Mouse (Mus musculus) NIH3T3 (cell line): ENCODE data around the gene Prg2.

Source experiments
- DNase-seq: peaks from one replicate; pipeline ENCODE4 v3.0.0-alpha.2; 2012; ENCODE audit warnings: low read depth

The Prg2 gene

GRCm38 (mm10) chr2:84961901-84962300 is 18.4 kb upstream of the Prg2 start:
- DNase-seq = no peak

- no peak for DNase-seq
Measured at GRCm38 (mm10) chr2:84962906-84963507, 17.3 kb upstream of the Prg2 start.

- no peak for DNase-seq
Measured at GRCm38 (mm10) chr2:84964111-84964801, 16.0 kb upstream of the Prg2 start.

GRCm38 (mm10) chr2:84967318-84967991 is 12.8 kb upstream of the Prg2 start:
- DNase-seq = peak; percentile 22

GRCm38 (mm10) chr2:84975580-84975979 is 4.7 kb upstream of the Prg2 start:
- DNase-seq = no peak

GRCm38 (mm10) chr2:84987930-84988329 is 7.7 kb downstream of the Prg2 start, which contains the start of gene Prg3:
Prg3 (plus strand) TSS chr2:84988215.
- no peak for DNase-seq

GRCm38 (mm10) chr2:84996376-84996775 is 16.1 kb downstream of the Prg2 start:
- peak; percentile 39 for DNase-seq

- DNase-seq = no peak
Measured at GRCm38 (mm10) chr2:84999486-85000181, 19.4 kb downstream of the Prg2 start.

GRCm38 (mm10) chr2:85001497-85001896 is 21.2 kb downstream of the Prg2 start:
- peak; percentile 74 for DNase-seq

GRCm38 (mm10) chr2:85002575-85002974 is 22.3 kb downstream of the Prg2 start:
- no peak for DNase-seq

- DNase-seq = peak; percentile 11
Measured at GRCm38 (mm10) chr2:85004341-85004740, 24.1 kb downstream of the Prg2 start.

GRCm38 (mm10) chr2:85006600-85006999 is 26.3 kb downstream of the Prg2 start:
- no peak for DNase-seq

GRCm38 (mm10) chr2:85007729-85008128 is 27.5 kb downstream of the Prg2 start:
- DNase-seq = peak; percentile 68

GRCm38 (mm10) chr2:85009212-85009611 is 29.0 kb downstream of the Prg2 start:
- DNase-seq = no peak

GRCm38 (mm10) chr2:85011906-85012604 is 31.8 kb downstream of the Prg2 start:
- peak; percentile 24 for DNase-seq

- no peak for DNase-seq
Measured at GRCm38 (mm10) chr2:85012679-85013078, 32.4 kb downstream of the Prg2 start.

- peak; percentile 26 for DNase-seq
Measured at GRCm38 (mm10) chr2:85013826-85014587, 33.7 kb downstream of the Prg2 start.

- no peak for DNase-seq
Measured at GRCm38 (mm10) chr2:85014588-85014982, 34.3 kb downstream of the Prg2 start.

GRCm38 (mm10) chr2:85022043-85022442 is 41.8 kb downstream of the Prg2 start:
- peak; percentile 73 for DNase-seq

GRCm38 (mm10) chr2:85026178-85026577 is 45.9 kb downstream of the Prg2 start:
- DNase-seq = no peak

GRCm38 (mm10) chr2:85027281-85027680 is 47.0 kb downstream of the Prg2 start:
- DNase-seq = no peak
